Mouse (Mus musculus) hindbrain, embryonic 10.5 days (tissue): ENCODE data around the gene Tmem231. TPM values are rescaled to one million over a fixed set of nuclear protein-coding genes. Genes with fewer than 3 reads are reported as not detected.
"Not testable (repeated sequence)": the region's sequence is repeated elsewhere in the genome, so short reads cannot be mapped to it uniquely, and the experiment has no call there.

Source experiments
- DNase-seq: peaks from one replicate; pipeline ENCODE4 v3.0.0-alpha.2; 2017; ENCODE audit warnings: low spot score
- H3K27ac ChIP-seq: fragments of 300-500 bp; sonication (generic); 2 replicates; pipeline ENCODE4 v1.5.1; 2016; ENCODE audit warnings: mild to moderate bottlenecking, moderate library complexity
- H3K27me3 ChIP-seq: fragments of 300-500 bp; sonication (generic); 2 replicates; pipeline ENCODE4 v1.6.1; 2016; ENCODE audit warnings: mild to moderate bottlenecking; ENCODE audit not compliant: poor library complexity, insufficient read depth, severe bottlenecking
- H3K36me3 ChIP-seq: fragments of 300-500 bp; sonication (generic); 2 replicates; pipeline ENCODE4 v1.6.1; 2016; ENCODE audit warnings: mild to moderate bottlenecking, moderate library complexity
- H3K4me1 ChIP-seq: fragments of 300-500 bp; sonication (generic); replicated peaks from 2 replicates; pipeline ENCODE4 v1.6.1; 2016; ENCODE audit warnings: mild to moderate bottlenecking
- H3K4me3 ChIP-seq: fragments of 300-500 bp; sonication (generic); 2 replicates; pipeline ENCODE4 v1.5.1; 2016; ENCODE audit warnings: mild to moderate bottlenecking, moderate library complexity
- H3K9me3 ChIP-seq: fragments of 300-500 bp; sonication (generic); 2 replicates; pipeline ENCODE4 v1.6.1; 2016; ENCODE audit warnings: mild to moderate bottlenecking, moderate library complexity
- WGBS: fragments of 180-500 bp; shearing (Covaris S2); methylation state at CpG from one replicate; pipeline ENCODE4 v1.1.7; 2016; 5-methylcytosine and 5-hydroxymethylcytosine counted together
- polyA plus RNA-seq: library from polyadenylated mRNA; unstranded; fragments of >200 nt; fragmentation: Nextera tagmentation; extraction: Ambion mirVana; gene quantifications from 2 replicates; pipeline ENCODE4 v1.2.1, GENCODE M21; 2016

Gene Tmem231
- polyA plus RNA-seq, 1 experiment from 2014 or later = 27.4 TPM

DNA sequence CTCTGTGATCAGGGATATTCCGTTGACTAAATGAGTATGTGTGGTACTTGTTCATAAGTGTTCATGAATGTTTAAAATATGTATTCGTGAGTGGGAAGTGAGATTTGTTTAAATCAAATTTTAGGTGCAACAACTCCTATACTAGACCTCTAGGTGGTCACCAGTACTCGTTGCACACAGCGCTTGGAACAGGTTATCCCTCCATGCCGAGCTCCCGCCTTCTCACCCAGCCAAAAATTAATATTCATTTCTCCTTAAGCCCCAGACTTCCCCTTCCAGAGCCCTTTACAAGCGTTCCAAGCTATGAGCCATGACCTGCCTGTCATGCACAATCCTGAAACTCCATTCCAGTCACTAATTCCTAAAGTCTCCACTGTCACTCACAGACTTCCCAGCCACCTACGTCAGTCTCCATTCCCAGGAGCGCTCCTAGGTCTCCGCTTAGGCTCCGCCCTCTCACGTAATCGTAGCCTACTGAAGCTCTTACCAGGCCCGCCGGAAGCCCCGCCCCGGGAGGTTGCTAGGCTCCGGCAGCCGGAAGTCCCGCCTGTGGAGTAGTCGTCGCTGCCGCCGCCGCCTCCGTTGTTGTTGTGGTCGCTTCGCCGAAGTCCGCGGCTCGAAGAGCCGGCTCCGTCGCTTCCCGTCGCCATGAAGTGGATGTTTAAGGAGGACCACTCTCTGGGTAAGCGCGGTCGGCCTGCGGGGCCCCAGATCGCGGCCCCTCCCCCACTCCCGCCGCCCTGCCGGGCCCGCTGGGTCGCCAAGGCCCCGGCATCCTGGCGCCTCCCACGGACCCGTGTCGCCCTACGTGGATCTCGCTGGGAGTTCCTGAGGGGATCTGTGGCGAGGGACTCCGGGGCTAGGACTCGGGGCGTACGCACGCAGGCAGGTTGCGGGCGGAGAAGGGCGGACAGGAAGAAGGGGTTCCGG is 6.8 kb upstream of the Tmem231 start, which contains the start of gene Gabarapl2:
Gene Gabarapl2 (plus strand): TSS at position 533 of the 930 bp plus-strand sequence.
- peak within 1 kb of the TSS; percentile 92 for H3K27ac ChIP-seq
- H3K4me1 ChIP-seq = peaks cover 21% of the 10 kb centered on the region
- H3K9me3 ChIP-seq = no peaks in the 10 kb centered on the region
- no peaks in the 10 kb centered on the region for H3K27me3 ChIP-seq
- peak within 1 kb of the TSS; percentile 96 for H3K4me3 ChIP-seq
- WGBS = under 1% methylated on average over 65 of the region's 65 CpGs
- peaks cover 36% of the 10 kb centered on the region for H3K36me3 ChIP-seq
- DNase-seq = peak; percentile 96

GRCm38 (mm10) chr8:111939516-111940142 is 5.9 kb upstream of the Tmem231 start:
- 14% methylated on average over 10 of the region's 10 CpGs for WGBS
- Histone ChIP-seq H3K36me3 (peaks cover 28% of the 10 kb centered on the region), H3K9me3 (no peaks in the 10 kb centered on the region), H3K27me3 (no peaks in the 10 kb centered on the region), H3K4me1 (peaks cover 21% of the 10 kb centered on the region), H3K4me3 (peak overlapping the region; percentile 96), H3K27ac (peak overlapping the region; percentile 92)
- DNase-seq = peak; percentile 15

DNA sequence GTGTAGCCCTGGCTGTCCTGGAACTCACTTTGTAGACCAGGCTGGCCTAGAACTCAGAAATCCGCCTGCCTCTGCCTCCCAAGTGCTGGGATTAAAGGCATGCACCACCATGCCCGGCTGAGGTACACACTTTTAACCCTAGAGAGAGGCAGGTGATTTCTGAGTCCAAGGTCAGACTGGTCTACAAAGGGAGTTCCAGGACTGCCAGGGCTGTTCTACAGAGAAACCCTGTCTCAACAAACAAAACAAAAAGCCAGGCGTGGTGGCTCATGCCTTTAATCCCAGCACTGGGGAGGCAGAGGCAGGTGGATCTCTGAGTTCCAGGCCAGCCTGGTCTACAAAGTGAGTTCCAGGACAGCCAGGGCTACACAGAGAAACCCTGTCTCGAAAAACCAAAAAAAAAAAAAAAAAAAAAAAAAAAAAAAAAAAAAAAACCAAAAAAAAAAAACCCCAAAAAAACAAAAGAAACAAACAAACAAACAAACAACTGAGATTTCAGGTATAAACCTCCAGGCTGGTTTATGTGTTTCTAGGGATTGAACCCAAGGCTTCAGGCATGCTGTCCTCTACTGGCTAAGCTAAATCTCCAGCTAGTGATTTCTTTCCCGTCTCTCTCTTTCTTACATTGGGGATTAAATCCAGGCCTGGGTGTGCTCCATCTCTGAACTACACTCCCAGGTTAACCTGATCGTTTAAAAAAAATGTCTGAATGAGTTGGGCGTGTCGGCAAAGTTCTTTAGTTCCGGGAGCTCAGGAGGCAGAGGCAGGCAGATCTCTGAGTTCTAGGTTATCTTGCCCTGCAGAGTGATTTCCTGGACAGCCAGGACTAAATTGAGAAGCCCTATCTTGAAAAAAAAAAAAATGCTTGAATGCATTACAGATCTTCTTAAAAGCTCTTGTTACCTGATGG is 4.7 kb upstream of the Tmem231 start:
- DNase-seq, H3K9me3 ChIP-seq, H3K4me3 ChIP-seq, H3K27ac ChIP-seq, H3K27me3 ChIP-seq: not testable (repeated sequence)
- peaks cover 15% of the 10 kb centered on the region for H3K36me3 ChIP-seq
- 90% methylated on average over 9 of the region's 9 CpGs for WGBS
- H3K4me1 ChIP-seq = peaks cover 31% of the 10 kb centered on the region

DNA sequence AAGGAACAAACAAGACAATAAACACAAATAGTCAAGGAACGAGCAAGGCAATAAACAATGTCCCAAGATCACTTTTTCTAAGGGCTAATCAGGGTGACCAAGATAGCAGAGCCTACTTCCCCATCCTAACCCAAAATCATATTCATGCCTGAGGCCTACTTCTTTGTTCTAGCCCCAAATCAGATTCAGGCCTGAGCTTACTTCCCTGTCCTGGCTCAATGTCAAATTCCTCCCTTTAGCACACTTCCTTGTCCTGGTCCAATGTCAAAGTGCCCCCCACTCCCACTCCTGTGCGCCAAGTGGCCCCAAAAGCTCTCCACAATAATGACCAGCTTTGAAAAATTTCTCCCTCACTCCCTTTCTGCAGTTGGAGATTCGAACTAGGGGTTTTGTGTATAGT is 3.5 kb upstream of the Tmem231 start:
- no peak for DNase-seq
- Histone ChIP-seq H3K27ac (no peak overlapping the region), H3K4me3 (no peak overlapping the region), H3K27me3 (no peaks in the 10 kb centered on the region), H3K4me1 (peaks cover 42% of the 10 kb centered on the region), H3K9me3 (no peaks in the 10 kb centered on the region), H3K36me3 (peaks cover 3% of the 10 kb centered on the region)
- WGBS = 76% methylated on average over 3 of the region's 3 CpGs

DNA sequence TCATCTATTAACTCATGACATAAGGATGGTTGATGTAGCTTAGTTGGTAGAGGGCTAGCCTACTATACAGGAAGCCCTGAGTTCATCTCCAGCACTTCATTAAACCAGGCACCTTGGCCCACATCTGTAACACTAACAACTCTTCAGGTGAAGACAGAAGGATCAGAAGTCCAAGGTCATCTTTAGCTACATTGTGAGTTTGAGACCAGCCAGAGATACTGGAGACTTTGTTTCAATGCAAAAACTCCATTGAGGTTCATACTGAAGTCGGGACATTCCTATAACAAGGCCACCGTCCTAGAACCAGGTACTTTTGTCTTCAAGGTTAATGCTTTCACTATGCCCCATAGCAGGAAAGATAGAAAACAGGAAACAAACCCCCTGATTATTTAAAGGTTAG is 520 bp upstream of the Tmem231 start:
- Histone ChIP-seq H3K4me1 (peaks cover 29% of the 10 kb centered on the region), H3K9me3 (no peaks in the 10 kb centered on the region), H3K27ac (no peak overlapping the region), H3K4me3 (peak overlapping the region; percentile 84; the same call in 1 of the 2 replicates), H3K36me3 (no peaks in the 10 kb centered on the region), H3K27me3 (no peaks in the 10 kb centered on the region)
- 84% methylated on average over 2 of the region's 2 CpGs for WGBS
- DNase-seq = no peak

- no peaks in the 10 kb centered on the region for H3K27me3 ChIP-seq
- WGBS = 34% methylated on average over 19 of the region's 19 CpGs
- DNase-seq = peak; percentile 60
- no peaks in the 10 kb centered on the region for H3K36me3 ChIP-seq
- H3K27ac ChIP-seq = peak overlapping the region; percentile 96
- H3K4me3 ChIP-seq = peak overlapping the region; percentile 84
- no peaks in the 10 kb centered on the region for H3K9me3 ChIP-seq
- H3K4me1 ChIP-seq = peaks cover 29% of the 10 kb centered on the region
These were observed 923 bp downstream of the Tmem231 start for GRCm38 (mm10) chr8:111932580-111933336.

- H3K4me1 ChIP-seq = peaks cover 29% of the 10 kb centered on the region
- H3K27ac ChIP-seq = no peak overlapping the region
- H3K27me3 ChIP-seq = no peaks in the 10 kb centered on the region
- no peaks in the 10 kb centered on the region for H3K9me3 ChIP-seq
- no peak overlapping the region for H3K4me3 ChIP-seq
- H3K36me3 ChIP-seq = no peaks in the 10 kb centered on the region
- 83% methylated on average over 16 of the region's 16 CpGs for WGBS
- DNase-seq = no peak
These were observed 2.0 kb downstream of the Tmem231 start for GRCm38 (mm10) chr8:111931721-111932120.

- WGBS = 77% methylated on average over 8 of the region's 8 CpGs
These were observed 3.9 kb downstream of the Tmem231 start for GRCm38 (mm10) chr8:111929648-111930344.

DNA sequence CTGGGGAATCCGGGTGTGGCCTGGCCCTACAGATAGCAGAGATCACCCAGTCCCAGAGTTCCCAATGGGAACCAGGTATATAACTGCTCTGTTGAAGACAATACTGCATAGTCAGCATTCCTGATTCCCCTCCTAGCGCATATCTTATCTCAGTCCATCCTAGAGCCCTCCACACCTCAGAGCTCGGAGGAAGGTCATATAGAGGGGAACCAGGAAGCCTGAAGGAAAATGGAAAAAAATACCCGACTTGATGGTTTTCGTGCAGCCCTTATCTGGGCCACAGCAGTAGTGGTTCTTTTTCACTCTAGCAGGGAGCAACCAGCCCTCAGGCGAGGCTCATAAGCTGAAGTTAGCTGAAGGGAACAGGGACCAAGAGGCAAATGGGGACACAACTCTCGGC is 8.7 kb downstream of the Tmem231 start:
- Histone ChIP-seq H3K4me3 (no peak overlapping the region), H3K27me3 (no peaks in the 10 kb centered on the region), H3K4me1 (no peaks in the 10 kb centered on the region), H3K9me3 (no peaks in the 10 kb centered on the region), H3K36me3 (no peaks in the 10 kb centered on the region), H3K27ac (no peak overlapping the region)
- 84% methylated on average over 7 of the region's 7 CpGs for WGBS
- DNase-seq = no peak

More at GRCm38 (mm10) chr8:111929648-111930344, 3.9 kb downstream of the Tmem231 start:
- Histone ChIP-seq H3K36me3 (no peaks in the 10 kb centered on the region), H3K9me3 (no peaks in the 10 kb centered on the region), H3K4me1 (peaks cover 29% of the 10 kb centered on the region), H3K27ac (no peak overlapping the region), H3K27me3 (no peaks in the 10 kb centered on the region), H3K4me3 (no peak overlapping the region)
- no peak for DNase-seq

DNA sequence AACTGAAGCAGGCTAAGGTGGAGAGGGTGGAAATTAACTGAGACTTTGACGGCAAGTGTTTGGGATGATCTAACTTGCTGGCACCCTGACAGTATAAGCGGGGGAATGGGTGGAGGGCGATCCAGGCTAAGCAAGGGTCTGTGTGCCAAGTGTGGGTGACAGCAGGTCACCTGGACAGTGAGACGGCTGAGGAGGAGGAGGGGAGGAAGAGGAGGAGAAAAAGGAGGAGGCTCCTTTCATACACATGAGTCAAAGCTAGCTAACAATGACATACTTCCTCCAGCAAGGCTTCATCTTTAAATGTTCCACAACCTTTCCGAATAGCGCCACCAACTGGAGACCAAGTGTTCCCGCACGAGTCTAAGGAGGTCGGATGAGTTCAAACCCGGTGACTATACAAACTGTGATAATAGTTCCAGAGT is 10.3 kb downstream of the Tmem231 start:
- Histone ChIP-seq H3K27me3 (no peaks in the 10 kb centered on the region), H3K9me3 (no peaks in the 10 kb centered on the region), H3K4me1 (no peaks in the 10 kb centered on the region), H3K27ac (no peak overlapping the region), H3K36me3 (peaks cover 4% of the 10 kb centered on the region), H3K4me3 (no peak overlapping the region)
- DNase-seq = peak; percentile 35
- 35% methylated on average over 10 of the region's 10 CpGs for WGBS

DNA sequence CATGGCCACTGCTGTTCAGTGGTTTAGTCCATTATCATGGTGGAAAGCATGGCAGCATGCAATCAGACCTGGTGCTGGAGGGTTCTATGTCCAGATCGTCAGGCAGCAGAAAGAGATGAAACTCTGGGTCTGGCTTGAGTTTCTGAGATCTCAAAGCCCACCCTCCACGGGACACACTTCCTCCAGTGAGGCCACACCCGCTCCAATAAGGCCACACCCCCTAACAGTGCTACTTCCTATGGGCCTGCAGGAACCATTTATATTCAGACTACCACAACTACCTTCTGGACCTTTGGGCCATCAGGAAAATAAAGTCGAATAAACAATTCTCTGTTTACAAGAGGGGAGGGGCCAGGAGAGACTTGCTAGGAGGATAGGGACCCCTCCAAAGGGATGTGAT is 12.7 kb downstream of the Tmem231 start:
- no peak overlapping the region for H3K27ac ChIP-seq

More for the DNA sequence above, 12.7 kb downstream of the Tmem231 start:
- Histone ChIP-seq H3K4me1 (no peaks in the 10 kb centered on the region), H3K9me3 (no peaks in the 10 kb centered on the region), H3K27me3 (no peaks in the 10 kb centered on the region), H3K36me3 (peaks cover 19% of the 10 kb centered on the region), H3K4me3 (no peak overlapping the region)
- no peak for DNase-seq
- 89% methylated on average over 4 of the region's 4 CpGs for WGBS
